In the genomic region with DNA sequence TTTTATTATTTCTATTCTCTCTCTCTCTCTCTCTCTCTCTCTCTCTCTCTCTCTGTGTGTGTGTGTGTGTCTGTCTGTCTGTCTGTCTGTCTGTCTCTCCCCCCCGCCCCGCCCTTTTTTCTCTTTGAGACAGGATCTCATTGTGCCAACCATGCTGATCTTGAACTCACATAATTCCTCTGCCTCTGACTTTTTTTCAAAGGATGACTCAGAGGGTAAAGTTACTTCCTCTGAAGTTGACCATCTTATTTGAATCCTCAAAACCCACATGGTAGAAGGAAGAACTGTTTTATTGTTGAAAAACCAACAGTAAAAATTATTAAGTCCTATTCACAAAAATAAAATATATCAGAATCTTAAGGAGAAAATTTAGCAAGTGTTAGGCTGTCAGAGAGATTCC, we compare ENCODE assay signal across 30 mouse cellular contexts. TPM values are rescaled to one million over a fixed set of nuclear protein-coding genes. Genes with fewer than 3 reads are reported as not detected.
"Had no signal": no experiment of that assay in that cellular context is flagged by ENCODE, and none has a peak within 500 bp of the region (broad histone marks: within the 10 kb centered on the region; RNA-seq: fewer than 3 reads in every experiment).

No protein-coding gene starts in this region.

- H3K9me3 ChIP-seq: embryonic facial prominence, embryonic 10.5 days; embryonic facial prominence, embryonic 12.5 days; embryonic facial prominence, embryonic 13.5 days; embryonic facial prominence, embryonic 15.5 days; forebrain, embryonic 10.5 days; forebrain, embryonic 13.5 days; forebrain, embryonic 15.5 days; heart, embryonic 10.5 days had no signal

- H3K4me2 ChIP-seq: embryonic facial prominence, embryonic 12.5 days; embryonic facial prominence, embryonic 13.5 days; embryonic facial prominence, embryonic 15.5 days; forebrain, embryonic 13.5 days; forebrain, embryonic 15.5 days; heart, embryonic 11.5 days had no signal

- H3K27me3 ChIP-seq: embryonic facial prominence, embryonic 12.5 days; embryonic facial prominence, embryonic 13.5 days; embryonic facial prominence, embryonic 15.5 days; forebrain, embryonic 13.5 days; forebrain, embryonic 15.5 days had no signal

- DNase-seq: cerebellum, adult 9-10 months; cerebellum, adult 9-11 months; cerebellum, postnatal 10 days; cerebellum, postnatal 14 days; cerebellum, postnatal 25 days; cerebellum, postnatal 36 days; embryo, embryonic 11 days; forebrain, postnatal 0 days; gastrocnemius, adult 2 months; gastrocnemius, postnatal 10 days; gastrocnemius, postnatal 14 days; gastrocnemius, postnatal 25 days; gastrocnemius, postnatal 36 days; heart, adult 18-20 months; heart, adult 2 months had no signal

- H3K4me3 ChIP-seq: embryonic facial prominence, embryonic 10.5 days; embryonic facial prominence, embryonic 12.5 days; embryonic facial prominence, embryonic 13.5 days; embryonic facial prominence, embryonic 15.5 days; erythroblast, embryonic 14.5 days; forebrain, embryonic 10.5 days; forebrain, embryonic 13.5 days; forebrain, embryonic 15.5 days; gastrocnemius, adult 2 months; heart, adult 2 months; heart, embryonic 10.5 days had no signal

- ATAC-seq: forebrain, embryonic 13.5 days; forebrain, embryonic 14.5 days; forebrain, embryonic 15.5 days; forebrain, embryonic 16.5 days; forebrain, postnatal 0 days had no signal

- H3K9ac ChIP-seq: embryonic facial prominence, embryonic 12.5 days; embryonic facial prominence, embryonic 13.5 days; embryonic facial prominence, embryonic 15.5 days; forebrain, embryonic 13.5 days; forebrain, embryonic 15.5 days; forebrain, postnatal 0 days had no signal

- H3K27ac ChIP-seq: embryonic facial prominence, embryonic 10.5 days; embryonic facial prominence, embryonic 12.5 days; embryonic facial prominence, embryonic 13.5 days; embryonic facial prominence, embryonic 15.5 days; forebrain, embryonic 10.5 days; forebrain, embryonic 13.5 days; forebrain, embryonic 15.5 days; gastrocnemius, adult 2 months; heart, adult 2 months; heart, embryonic 10.5 days had no signal

- H3K4me1 ChIP-seq: embryonic facial prominence, embryonic 10.5 days; embryonic facial prominence, embryonic 12.5 days; embryonic facial prominence, embryonic 13.5 days; embryonic facial prominence, embryonic 15.5 days; forebrain, embryonic 10.5 days; forebrain, embryonic 13.5 days; forebrain, embryonic 15.5 days; heart, embryonic 10.5 days had no signal

RNA-seq across cellular contexts. Expression of gene Tgm4, which starts 29.8 kb away (rescaled TPM):
- total RNA-seq: gastrocnemius, adult 8-10 months; gastrocnemius, postnatal 36 days; heart, adult 18-20 months; heart, adult 2 months; heart, adult 8-10 months had no signal
- polyA plus RNA-seq: forebrain, embryonic 13.5 days; heart, adult 2 months had no signal

RNA-seq across cellular contexts. Expression of gene Kif15, which starts 53.9 kb away (rescaled TPM):
- total RNA-seq: gastrocnemius, adult 18-20 months had no signal
